Mouse (Mus musculus) lung, embryonic 14.5 days (tissue): ENCODE measurements around the gene Clk3. TPM values are rescaled to one million over a fixed set of nuclear protein-coding genes. Genes with fewer than 3 reads are reported as not detected.

ENCODE experiments used
- ATAC-seq: fragments of 200-750 bp; cut with Nextera tagmentation; 2 replicates; pipeline ENCODE4 v1.8.0; 2017; ENCODE audit warnings: mild to moderate bottlenecking, moderate TSS enrichment, moderate library complexity; ENCODE audit not compliant: insufficient read depth
- DNase-seq: peaks from one replicate; pipeline ENCODE4 v3.0.0-alpha.2; 2015
- H3K27ac ChIP-seq: fragments of 300-500 bp; sonication (generic); 2 replicates; pipeline ENCODE4 v1.5.1; 2014; ENCODE audit warnings: low read depth, mild to moderate bottlenecking, moderate library complexity
- H3K27me3 ChIP-seq: fragments of 300-500 bp; sonication (generic); 2 replicates; pipeline ENCODE4 v1.6.1; 2014; ENCODE audit warnings: low read length, control low read depth; ENCODE audit not compliant: insufficient read depth
- H3K36me3 ChIP-seq: fragments of 300-500 bp; sonication (generic); 2 replicates; pipeline ENCODE4 v1.6.1; 2014; ENCODE audit warnings: control low read depth; ENCODE audit not compliant: insufficient read depth
- H3K4me1 ChIP-seq: fragments of 300-500 bp; sonication (generic); 2 replicates; pipeline ENCODE4 v1.6.1; 2014; ENCODE audit warnings: antibody characterized with exemption, control low read depth; ENCODE audit not compliant: insufficient read depth
- H3K4me2 ChIP-seq: fragments of 300-500 bp; sonication (generic); 2 replicates; pipeline ENCODE4 v1.6.1; 2014; ENCODE audit warnings: mild to moderate bottlenecking
- H3K4me3 ChIP-seq: fragments of 300-500 bp; sonication (generic); 2 replicates; pipeline ENCODE4 v1.5.1; 2014; ENCODE audit warnings: low read depth, low read length
- H3K9ac ChIP-seq: fragments of 300-500 bp; sonication (generic); 2 replicates; pipeline ENCODE4 v1.6.1; 2014
- H3K9me3 ChIP-seq: fragments of 300-500 bp; sonication (generic); 2 replicates; pipeline ENCODE4 v1.6.1; 2016; ENCODE audit warnings: low read depth, low read length, control low read depth
- CTCF ChIP-seq: IDR thresholded peaks from 2 replicates; pipeline ENCODE4 v1.5.1; 2016; ENCODE audit warnings: antibody characterized with exemption, low read depth
- WGBS: fragments of 180-500 bp; shearing (Covaris S2); extraction: QIAGEN DNeasy Blood & Tissue Kit; methylation state at CpG from one replicate; pipeline ENCODE4 v1.1.7; 2014; 5-methylcytosine and 5-hydroxymethylcytosine counted together
- polyA plus RNA-seq: library from polyadenylated mRNA; unstranded; fragments of >200 nt; fragmentation: Nextera tagmentation; extraction: Ambion mirVana; gene quantifications from 2 replicates; pipeline ENCODE4 v1.2.1, GENCODE M21; 2014

Gene Clk3
- 58.1 and 72.7 TPM in 2 replicates for polyA plus RNA-seq

DNA sequence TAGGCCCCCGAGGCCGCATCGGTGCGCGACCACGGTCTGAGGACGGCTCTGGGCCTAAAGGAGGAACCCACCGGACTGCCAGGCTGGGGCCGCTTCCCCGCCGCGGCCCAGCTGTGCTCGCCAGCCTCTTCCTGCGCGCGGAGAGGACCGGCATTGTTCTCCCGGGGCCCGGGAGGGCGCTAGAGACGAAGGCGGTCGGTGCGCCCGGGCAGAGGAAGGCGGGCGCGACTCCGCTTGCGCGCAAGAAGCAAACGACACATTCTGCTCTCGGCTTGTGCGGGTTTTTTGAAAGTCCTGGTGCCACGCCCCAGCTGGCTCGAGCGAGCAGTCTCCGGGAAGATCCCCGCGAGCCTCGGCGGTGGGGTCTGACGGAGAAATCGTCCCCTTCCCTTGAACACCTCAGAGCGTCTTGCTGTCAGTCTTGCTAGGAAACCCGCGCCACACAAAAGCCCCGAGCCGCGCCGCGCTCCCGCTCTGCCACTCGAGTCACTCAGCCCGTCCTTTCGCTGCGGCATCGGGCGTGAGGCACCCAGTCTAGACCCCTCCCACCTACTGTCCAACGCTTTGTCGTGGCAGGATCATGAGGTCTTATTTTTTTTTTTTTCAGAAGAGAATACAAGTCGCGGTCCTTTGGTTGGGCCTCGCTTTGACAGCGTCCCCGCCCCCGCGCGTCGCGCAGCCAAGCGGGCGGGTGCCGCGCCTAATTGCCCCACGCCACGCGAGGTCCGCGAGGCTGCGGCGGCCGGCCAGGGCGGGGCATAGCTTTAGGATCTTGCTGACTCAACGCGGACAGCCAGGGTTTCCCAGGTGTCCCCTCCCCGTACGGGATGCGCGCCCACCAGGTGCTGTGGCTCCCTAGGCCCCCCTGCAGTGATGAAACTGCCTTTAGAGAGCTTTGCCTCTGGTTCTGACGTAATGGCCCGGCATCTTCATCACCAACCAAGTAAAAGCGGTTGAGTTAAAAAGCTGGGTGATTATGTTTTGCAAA is at the start of gene Clk3:
TSS of gene Clk3 (minus strand) at position 497 of the 988 bp plus-strand sequence.
- under 1% methylated on average over 93 of the region's 93 CpGs for WGBS
- peak; percentile 76 for DNase-seq
- peak within 1 kb of the TSS; percentile 93 for H3K4me3 ChIP-seq
- peak; percentile 12 for ATAC-seq
- no peaks in the 10 kb centered on the region for H3K9me3 ChIP-seq
- H3K4me1 ChIP-seq, result peaks cover 13% of the 10 kb centered on the region
- peak within 1 kb of the TSS; percentile 99 for H3K4me2 ChIP-seq
- peak within 1 kb of the TSS; percentile 98 for H3K9ac ChIP-seq
- H3K27me3 ChIP-seq, result no peaks in the 10 kb centered on the region
- no peak for TF ChIP-seq CTCF
- peak within 1 kb of the TSS; percentile 99 for H3K27ac ChIP-seq
- peaks cover 13% of the 10 kb centered on the region for H3K36me3 ChIP-seq

DNA sequence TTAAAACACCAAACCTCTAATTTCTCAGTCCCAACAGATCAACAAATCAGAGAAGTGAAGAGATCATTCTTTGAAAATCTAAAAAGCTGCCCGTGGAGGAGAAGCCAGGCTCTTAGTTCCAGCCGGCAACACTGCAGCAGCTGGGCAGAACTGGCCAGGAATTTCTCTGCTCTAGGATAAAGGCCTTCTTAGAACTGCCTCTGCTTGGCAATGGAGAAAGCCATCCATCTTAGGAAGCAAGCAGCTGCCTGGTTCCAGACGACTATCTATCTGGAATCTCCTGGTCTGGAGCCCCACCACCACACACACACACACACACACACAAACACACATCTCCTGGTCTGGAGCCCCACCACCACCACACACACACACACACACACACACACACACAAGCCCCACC is 49.2 kb upstream of the Clk3 start:
- TF ChIP-seq CTCF, result no peak
- Histone ChIP-seq H3K36me3 (no peaks in the 10 kb centered on the region), H3K4me1 (peaks cover 15% of the 10 kb centered on the region), H3K27ac (no peak overlapping the region), H3K4me2 (no peak overlapping the region), H3K27me3 (no peaks in the 10 kb centered on the region), H3K9ac (no peak overlapping the region), H3K9me3 (no peaks in the 10 kb centered on the region), H3K4me3 (no peak overlapping the region)
- DNase-seq, result peak; percentile 39
- no peak for ATAC-seq
- WGBS, result 21% methylated on average over 3 of the region's 3 CpGs

DNA sequence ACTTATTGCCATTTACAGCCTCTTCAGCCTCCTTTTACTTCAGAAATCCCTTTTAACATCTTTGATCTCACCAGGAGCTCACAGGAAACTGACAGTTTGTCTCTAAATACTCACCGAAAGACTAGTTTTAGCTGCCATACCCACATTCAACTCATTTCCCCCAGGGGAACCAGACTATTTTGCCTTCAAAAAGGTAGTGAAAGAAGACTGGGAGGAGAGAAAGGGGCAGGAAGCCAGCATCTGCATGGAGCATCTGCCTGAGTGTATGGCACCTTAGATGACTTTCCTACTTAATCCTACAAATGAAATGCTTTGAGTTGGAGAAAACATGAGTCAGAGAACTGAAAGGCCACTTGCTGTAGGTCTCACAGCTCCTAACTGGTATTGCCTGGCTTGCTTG is 48.4 kb upstream of the Clk3 start:
- WGBS, result 41% methylated on average over 1 of the region's 1 CpGs
- DNase-seq, result no peak
- H3K9ac ChIP-seq, result no peak overlapping the region
- no peaks in the 10 kb centered on the region for H3K27me3 ChIP-seq
- no peak for TF ChIP-seq CTCF
- peaks cover 15% of the 10 kb centered on the region for H3K4me1 ChIP-seq
- H3K4me2 ChIP-seq, result no peak overlapping the region
- H3K36me3 ChIP-seq, result no peaks in the 10 kb centered on the region
- no peaks in the 10 kb centered on the region for H3K9me3 ChIP-seq
- H3K27ac ChIP-seq, result no peak overlapping the region
- no peak overlapping the region for H3K4me3 ChIP-seq
- ATAC-seq, result no peak

DNA sequence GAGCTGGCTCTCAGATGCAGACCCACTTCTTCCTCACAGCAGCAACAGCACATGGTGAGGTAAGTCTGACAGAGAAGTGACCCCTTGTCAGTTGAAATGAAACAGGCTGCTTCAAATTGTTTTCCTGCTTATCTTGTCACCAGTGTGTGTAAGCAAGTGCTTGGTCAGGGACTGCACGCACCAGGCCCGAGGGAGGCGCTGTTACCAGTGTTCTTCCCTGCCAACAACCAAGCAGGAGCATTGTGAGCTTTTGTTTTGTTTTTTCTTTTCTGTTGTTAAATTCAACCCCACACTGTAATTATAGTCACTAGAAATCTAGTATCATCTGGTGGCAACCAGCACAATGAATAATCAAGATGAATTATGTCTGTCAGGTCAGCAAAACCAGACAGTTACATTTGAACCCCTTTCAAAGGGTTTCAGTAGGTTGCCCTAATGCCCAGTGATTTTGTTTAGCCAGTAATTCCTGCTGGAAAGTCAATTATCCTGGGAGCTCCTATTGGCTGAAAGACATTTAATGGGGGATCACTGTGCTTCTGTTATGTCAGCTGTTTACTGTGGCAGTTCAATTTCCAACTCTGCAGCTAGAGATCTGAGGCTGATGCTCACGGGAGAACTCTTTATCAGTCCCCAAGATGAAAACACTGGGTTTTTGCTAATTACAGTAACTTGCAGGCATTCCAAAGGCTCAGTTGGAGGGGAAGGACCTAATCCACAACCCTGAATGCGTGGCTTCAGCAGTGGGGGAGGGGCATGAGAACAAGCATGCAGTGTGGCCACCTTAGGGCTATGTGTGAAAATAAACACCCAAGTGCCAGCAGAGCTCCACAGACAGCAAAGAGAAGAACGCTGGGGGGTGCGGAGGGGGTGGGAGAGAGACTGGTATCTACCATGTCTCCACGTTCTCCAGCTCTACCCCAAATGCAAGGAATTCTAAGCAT is 46.4 kb upstream of the Clk3 start:
- Histone ChIP-seq H3K4me3 (no peak overlapping the region), H3K9me3 (no peaks in the 10 kb centered on the region), H3K36me3 (no peaks in the 10 kb centered on the region), H3K4me2 (no peak overlapping the region), H3K27ac (no peak overlapping the region), H3K27me3 (no peaks in the 10 kb centered on the region), H3K9ac (no peak overlapping the region), H3K4me1 (0 out of 2 replicates have a peak, but pooled peaks cover 9% of the 10 kb centered on the region)
- ATAC-seq, result no peak
- DNase-seq, result no peak
- TF ChIP-seq CTCF, result no peak
- WGBS, result 26% methylated on average over 8 of the region's 8 CpGs

DNA sequence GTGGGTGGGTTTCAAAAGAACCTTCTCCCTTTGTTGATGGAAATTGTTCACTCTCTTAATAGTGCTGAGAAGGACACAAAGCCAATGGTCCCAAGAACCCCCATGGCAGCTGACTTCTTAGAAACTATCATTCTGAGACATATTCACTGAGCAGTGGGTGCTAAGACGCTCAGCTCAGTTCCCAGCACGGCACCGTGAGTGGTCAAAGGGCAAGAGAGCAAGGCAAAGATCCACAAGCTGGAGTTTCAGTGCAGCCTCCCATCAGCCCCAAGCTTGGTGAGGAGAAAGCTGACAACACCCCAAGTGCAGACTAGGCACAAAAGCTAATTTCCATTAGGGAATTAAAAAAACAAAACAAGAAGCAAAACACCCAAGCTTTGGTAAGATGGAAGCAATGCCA is 45.0 kb upstream of the Clk3 start:
- Histone ChIP-seq H3K4me1 (0 out of 2 replicates have a peak, but pooled peaks cover 4% of the 10 kb centered on the region), H3K4me2 (no peak overlapping the region)
- ATAC-seq, result no peak

DNA sequence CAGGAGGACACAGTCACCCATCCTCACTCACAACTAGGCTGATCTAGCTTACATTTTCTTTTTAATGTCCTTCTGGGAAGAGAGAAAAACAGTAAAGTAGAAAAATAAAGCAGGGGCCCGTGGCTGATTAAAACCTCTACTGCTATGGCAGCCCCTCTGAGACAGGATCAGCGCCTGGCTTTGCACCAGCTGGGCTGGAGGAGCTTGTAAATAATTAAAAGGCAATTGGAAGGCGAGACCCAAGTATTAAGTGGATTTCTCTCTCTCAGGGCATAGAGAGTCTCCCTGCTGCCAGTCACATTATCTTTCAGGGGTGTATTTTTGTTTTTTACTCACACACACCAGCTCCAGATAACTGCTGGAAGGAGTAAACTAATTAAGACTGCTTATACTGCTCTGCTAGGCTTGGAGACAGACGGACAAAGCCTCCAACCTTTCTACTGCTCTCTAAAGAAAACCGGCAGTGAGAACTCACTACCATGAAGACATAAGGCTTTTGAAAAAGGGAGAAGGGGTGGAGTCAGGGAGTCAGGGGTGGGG is 43.2 kb upstream of the Clk3 start:
- DNase-seq (no peak), ATAC-seq (no peak)
- Histone ChIP-seq H3K4me2 (no peak overlapping the region), H3K27me3 (no peaks in the 10 kb centered on the region), H3K9me3 (no peaks in the 10 kb centered on the region), H3K4me1 (no peaks in the 10 kb centered on the region), H3K9ac (no peak overlapping the region), H3K4me3 (no peak overlapping the region), H3K27ac (no peak overlapping the region), H3K36me3 (no peaks in the 10 kb centered on the region)
- no peak for TF ChIP-seq CTCF
- 55% methylated on average over 5 of the region's 5 CpGs for WGBS

More for the DNA sequence above, 45.0 kb upstream of the Clk3 start:
- WGBS, result 58% methylated on average over 3 of the region's 3 CpGs
- H3K36me3 ChIP-seq, result no peaks in the 10 kb centered on the region
- no peaks in the 10 kb centered on the region for H3K27me3 ChIP-seq
- TF ChIP-seq CTCF, result no peak
- no peak overlapping the region for H3K27ac ChIP-seq
- H3K9me3 ChIP-seq, result no peaks in the 10 kb centered on the region
- no peak overlapping the region for H3K9ac ChIP-seq
- H3K4me3 ChIP-seq, result no peak overlapping the region
- no peak for DNase-seq
